Mouse (Mus musculus): ENCODE results near the gene Mobp. TPM values are rescaled to one million over a fixed set of nuclear protein-coding genes. Genes with fewer than 3 reads are reported as not detected.
"Not testable (repeated sequence)": the region's sequence is repeated elsewhere in the genome, so short reads cannot be mapped to it uniquely, and the experiment has no call there.

Gene Mobp
- polyA plus RNA-seq (2015; fragmentation: Nextera tagmentation; extraction: Ambion mirVana), result 0.14 and 0.23 TPM in 2 replicates

- no peak within 1 kb of the TSS for H3K4me2 ChIP-seq
- ATAC-seq (ENCODE audit: low FRiP score, low read depth), result no peak
- 25% methylated on average over 11 of the region's 11 CpGs for WGBS
- no peaks in the 10 kb centered on the region for H3K9me3 ChIP-seq
- H3K27ac ChIP-seq (replicated peaks), result no peak within 1 kb of the TSS
- H3K27me3 ChIP-seq, result no peaks in the 10 kb centered on the region
- H3K4me1 ChIP-seq (replicated peaks), result no peaks in the 10 kb centered on the region
- no peak within 1 kb of the TSS for H3K4me3 ChIP-seq
- H3K36me3 ChIP-seq, result no peaks in the 10 kb centered on the region
- H3K9ac ChIP-seq, result no peak within 1 kb of the TSS
Observed at GRCm38 (mm10) chr9:120149222-120149828, at the start of gene Mobp. Mobp (plus strand) TSS chr9:120149707.

GRCm38 (mm10) chr9:120101165-120101564, 48.3 kb upstream of the Mobp start:
- no peak overlapping the region for H3K27ac ChIP-seq (replicated peaks)
- no peak overlapping the region for H3K4me3 ChIP-seq
- no peak overlapping the region for H3K4me2 ChIP-seq
- H3K4me1 ChIP-seq (replicated peaks), result no peaks in the 10 kb centered on the region
- no peak overlapping the region for H3K9ac ChIP-seq
- 0 out of 2 replicates have a peak, but pooled peaks cover 5% of the 10 kb centered on the region for H3K9me3 ChIP-seq
- no peaks in the 10 kb centered on the region for H3K27me3 ChIP-seq
- ATAC-seq (ENCODE audit: low FRiP score, low read depth), result no peak
- H3K36me3 ChIP-seq, result no peaks in the 10 kb centered on the region
- 98% methylated on average over 2 of the region's 2 CpGs for WGBS

DNA sequence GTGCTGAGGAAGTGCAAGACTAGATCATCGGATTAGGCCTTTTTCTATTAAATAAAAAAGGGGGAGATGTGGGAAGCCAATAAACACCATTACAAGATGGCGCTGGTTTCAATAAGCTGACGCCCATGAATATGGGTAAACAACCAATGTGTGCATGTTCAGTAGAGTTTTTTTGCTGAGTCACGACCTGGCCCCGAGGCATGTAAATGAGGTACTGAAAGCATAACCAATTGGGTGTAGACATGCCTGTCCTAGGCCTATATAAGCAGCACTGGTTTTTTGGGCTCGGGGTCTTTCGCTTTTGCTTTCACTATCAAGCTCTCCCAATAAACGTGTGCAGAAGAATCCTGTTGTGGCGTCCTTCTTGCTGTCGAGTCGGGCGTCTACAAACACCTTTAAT, 40.6 kb upstream of the Mobp start:
- not testable (repeated sequence) for H3K27me3 ChIP-seq; H3K36me3 ChIP-seq; H3K27ac ChIP-seq (replicated peaks); H3K4me3 ChIP-seq; H3K9ac ChIP-seq; H3K9me3 ChIP-seq; ATAC-seq (ENCODE audit: low FRiP score, low read depth); H3K4me2 ChIP-seq; H3K4me1 ChIP-seq (replicated peaks)
- 96% methylated on average over 12 of the region's 12 CpGs for WGBS

DNA sequence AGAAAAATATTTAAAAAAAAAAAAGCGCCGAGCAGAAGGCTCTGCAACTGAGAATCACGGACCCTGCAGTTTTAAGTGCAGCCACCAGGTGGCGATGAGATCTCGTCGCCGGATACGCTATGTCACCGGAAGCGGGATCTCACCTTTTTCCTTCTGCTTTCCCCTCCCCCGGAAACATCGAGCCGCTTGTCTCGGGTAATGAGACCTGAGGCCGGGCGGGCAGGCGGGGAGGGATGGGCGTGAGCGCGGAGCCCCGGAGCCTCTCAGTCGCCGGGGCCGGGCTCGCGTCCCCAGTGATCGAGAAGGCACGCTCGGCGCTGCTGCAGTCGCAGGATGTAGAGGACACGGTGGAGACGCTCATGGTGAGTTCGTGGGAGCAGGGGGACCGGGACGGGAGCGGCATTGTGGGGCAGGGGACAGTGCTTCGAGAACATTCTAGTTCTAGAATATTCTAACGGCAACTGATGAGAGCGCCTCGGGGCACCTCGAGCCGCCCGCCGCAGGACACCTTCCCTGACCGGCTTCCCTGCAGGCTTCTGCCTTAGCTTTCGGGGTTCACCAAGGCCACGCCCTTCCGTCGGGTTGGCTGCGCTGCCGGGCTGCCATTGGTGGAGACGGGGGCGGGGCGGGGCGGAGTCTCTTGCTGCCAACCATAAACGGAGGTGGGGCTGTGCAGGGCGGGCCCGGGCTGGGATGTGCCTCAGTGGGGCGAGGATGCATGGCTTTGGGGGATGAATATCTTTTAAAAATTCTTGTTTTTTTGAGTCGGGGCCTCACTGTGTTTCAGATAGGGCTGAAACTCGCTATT, 39.1 kb upstream of the Mobp start, which contains the start of gene Slc25a38:
Slc25a38 (plus strand) TSS at position 164 of the 808 bp plus-strand sequence.
- H3K36me3 ChIP-seq, result no peaks in the 10 kb centered on the region
- H3K4me3 ChIP-seq, result peak within 1 kb of the TSS; percentile 99
- 1% methylated on average over 50 of the region's 62 CpGs for WGBS
- peaks cover 8% of the 10 kb centered on the region for H3K4me1 ChIP-seq (replicated peaks)
- ATAC-seq (ENCODE audit: low FRiP score, low read depth), result peak; percentile 97
- no peaks in the 10 kb centered on the region for H3K27me3 ChIP-seq
- H3K9me3 ChIP-seq, result no peaks in the 10 kb centered on the region
- H3K4me2 ChIP-seq, result peak within 1 kb of the TSS; percentile 88
- peak within 1 kb of the TSS; percentile 99 for H3K27ac ChIP-seq (replicated peaks)
- peak within 1 kb of the TSS; percentile 98 for H3K9ac ChIP-seq

DNA sequence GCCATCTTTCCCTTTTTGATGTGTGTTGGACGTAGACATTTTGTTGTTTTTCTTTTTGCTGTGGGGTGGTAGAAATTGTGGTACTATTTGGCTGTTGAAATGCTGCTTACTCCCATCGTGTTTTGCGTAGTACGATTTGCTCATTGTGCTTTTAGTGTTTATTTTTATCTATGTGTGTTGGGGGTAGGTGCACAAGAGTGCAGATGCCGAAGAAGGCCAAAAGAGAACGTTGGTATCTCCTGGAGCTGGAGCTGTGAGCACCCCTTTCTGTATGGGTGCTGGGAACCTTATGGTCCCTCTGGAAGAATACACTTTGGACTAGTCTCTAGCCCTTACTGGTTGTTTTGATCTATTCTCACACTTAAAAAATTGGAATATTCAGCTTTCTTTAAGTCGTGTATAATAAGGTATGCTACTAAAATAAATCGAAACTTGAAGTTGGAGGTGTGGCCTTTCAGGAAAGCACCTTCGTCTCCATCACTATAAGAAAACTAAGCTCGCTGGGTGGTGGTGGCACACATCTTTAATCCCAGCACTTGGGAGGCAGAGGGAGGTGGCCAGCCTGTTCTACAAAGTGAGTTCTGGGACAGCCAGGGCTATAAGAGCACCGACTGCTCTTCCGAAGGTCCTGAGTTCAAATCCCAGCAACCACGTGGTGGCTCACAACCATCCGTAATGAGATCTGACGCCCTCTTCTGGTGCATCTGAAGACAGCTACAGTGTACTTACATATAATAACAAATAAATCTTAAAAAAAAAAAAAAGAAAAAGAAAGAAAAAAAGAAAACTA, 38.2 kb upstream of the Mobp start:
- H3K9ac ChIP-seq, result peak overlapping the region; percentile 98
- H3K36me3 ChIP-seq, result no peaks in the 10 kb centered on the region
- 82% methylated on average over 15 of the region's 15 CpGs for WGBS
- no peak for ATAC-seq (ENCODE audit: low FRiP score, low read depth)
- peak overlapping the region; percentile 99 for H3K27ac ChIP-seq (replicated peaks)
- no peaks in the 10 kb centered on the region for H3K27me3 ChIP-seq
- H3K9me3 ChIP-seq, result no peaks in the 10 kb centered on the region
- peak overlapping the region; percentile 88 for H3K4me2 ChIP-seq
- peaks cover 8% of the 10 kb centered on the region for H3K4me1 ChIP-seq (replicated peaks)
- peak overlapping the region; percentile 99 for H3K4me3 ChIP-seq

DNA sequence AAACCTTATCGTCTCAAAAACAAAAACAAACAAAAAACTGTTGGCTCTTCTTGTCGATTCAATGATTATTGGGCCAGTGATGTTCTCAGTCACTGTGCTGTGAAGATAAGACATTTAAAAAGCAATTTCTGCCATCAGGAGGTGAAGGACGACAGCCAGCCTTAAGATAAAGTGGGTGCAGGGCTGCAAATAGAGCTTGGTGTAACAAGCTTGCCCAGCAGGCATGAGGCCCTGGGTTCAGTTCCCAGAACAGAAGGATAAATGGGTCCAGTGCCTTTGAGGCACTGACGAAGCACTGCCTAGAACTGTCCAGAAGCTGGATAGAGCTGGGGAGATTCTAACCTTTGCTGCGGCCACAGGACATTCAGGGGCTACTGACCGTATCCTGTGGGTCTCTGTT, 37.0 kb upstream of the Mobp start:
- peaks cover 8% of the 10 kb centered on the region; the same call in 1 of the 2 replicates for H3K36me3 ChIP-seq
- no peaks in the 10 kb centered on the region for H3K27me3 ChIP-seq
- H3K9me3 ChIP-seq, result no peaks in the 10 kb centered on the region
- H3K27ac ChIP-seq (replicated peaks), result no peak overlapping the region
- no peak overlapping the region for H3K4me3 ChIP-seq
- H3K4me2 ChIP-seq, result no peak overlapping the region
- no peak for ATAC-seq (ENCODE audit: low FRiP score, low read depth)
- H3K9ac ChIP-seq, result no peak overlapping the region
- peaks cover 8% of the 10 kb centered on the region for H3K4me1 ChIP-seq (replicated peaks)
- WGBS, result 93% methylated on average over 6 of the region's 6 CpGs

DNA sequence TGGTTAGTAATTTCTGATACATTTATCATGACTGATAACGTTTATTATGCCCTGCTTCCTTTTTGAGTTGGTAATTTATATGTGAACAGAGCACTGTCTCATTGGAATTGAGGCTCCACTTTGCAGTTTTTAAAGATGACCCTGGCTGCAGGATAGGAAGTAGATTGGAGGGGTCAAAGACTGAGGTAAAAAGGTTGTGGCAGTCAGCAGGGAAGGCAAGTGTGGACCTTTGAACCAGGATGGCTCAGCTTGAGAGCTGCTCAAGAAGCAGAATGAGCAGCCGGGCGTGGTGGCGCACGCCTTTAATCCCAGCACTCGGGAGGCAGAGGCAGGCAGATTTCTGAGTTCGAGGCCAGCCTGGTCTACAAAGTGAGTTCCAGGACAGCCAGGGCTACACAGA, 36.1 kb upstream of the Mobp start:
- no peak for ATAC-seq (ENCODE audit: low FRiP score, low read depth)
- Histone ChIP-seq H3K4me1 (replicated peaks) (peaks cover 8% of the 10 kb centered on the region), H3K27ac (replicated peaks) (no peak overlapping the region), H3K9me3 (no peaks in the 10 kb centered on the region), H3K36me3 (peaks cover 18% of the 10 kb centered on the region; the same call in 1 of the 2 replicates), H3K27me3 (no peaks in the 10 kb centered on the region), H3K4me3 (no peak overlapping the region), H3K9ac (no peak overlapping the region), H3K4me2 (no peak overlapping the region)
- WGBS, result 96% methylated on average over 7 of the region's 7 CpGs

DNA sequence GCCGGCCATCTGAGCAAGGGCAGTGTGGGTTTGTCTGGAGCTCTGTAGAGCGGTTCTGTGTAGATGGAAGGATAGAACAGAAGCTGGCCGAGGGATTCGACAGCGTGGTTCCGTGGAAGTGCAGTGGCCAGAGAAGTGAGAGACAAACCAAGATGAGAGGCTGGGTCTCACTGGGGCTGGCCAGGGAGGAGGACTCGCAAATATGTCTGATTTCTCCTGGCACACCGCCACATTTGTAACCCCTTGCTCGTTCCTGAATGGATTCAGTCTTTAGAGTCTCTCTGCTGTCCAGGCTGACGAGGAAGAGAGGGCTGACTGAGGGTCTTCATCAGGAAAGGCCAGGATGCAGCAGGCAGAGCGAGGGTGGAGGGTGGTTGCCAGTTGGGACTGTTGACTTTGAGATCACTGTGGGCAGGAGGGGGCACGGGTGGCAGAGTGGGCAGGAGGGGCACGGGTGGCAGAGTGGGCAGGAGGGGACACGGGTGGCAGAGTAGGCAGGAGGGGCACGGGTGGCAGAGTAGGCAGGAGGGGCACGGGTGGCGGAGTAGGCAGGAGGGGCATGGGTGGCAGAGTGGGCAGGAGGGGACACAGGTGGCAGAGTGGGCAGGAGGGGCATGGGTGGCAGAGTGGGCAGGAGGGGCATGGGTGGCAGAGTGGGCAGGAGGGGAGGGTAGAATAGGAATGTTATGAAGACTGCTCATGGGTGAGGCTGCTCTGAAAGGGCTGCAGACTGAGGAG, 35.3 kb upstream of the Mobp start:
- 88% methylated on average over 17 of the region's 17 CpGs for WGBS
- H3K9ac ChIP-seq, result no peak overlapping the region

GRCm38 (mm10) chr9:120114789-120115151, 34.7 kb upstream of the Mobp start:
- peaks cover 26% of the 10 kb centered on the region; the same call in 1 of the 2 replicates for H3K36me3 ChIP-seq
- no peaks in the 10 kb centered on the region for H3K27me3 ChIP-seq
- WGBS, result 98% methylated on average over 2 of the region's 2 CpGs
- no peak overlapping the region for H3K4me2 ChIP-seq
- no peak overlapping the region for H3K9ac ChIP-seq
- peaks cover 8% of the 10 kb centered on the region for H3K4me1 ChIP-seq (replicated peaks)
- no peaks in the 10 kb centered on the region for H3K9me3 ChIP-seq
- H3K4me3 ChIP-seq, result no peak overlapping the region
- ATAC-seq (ENCODE audit: low FRiP score, low read depth), result no peak
- no peak overlapping the region for H3K27ac ChIP-seq (replicated peaks)

More for the DNA sequence above, 35.3 kb upstream of the Mobp start:
- Histone ChIP-seq H3K27ac (replicated peaks) (no peak overlapping the region), H3K4me1 (replicated peaks) (peaks cover 8% of the 10 kb centered on the region), H3K36me3 (peaks cover 23% of the 10 kb centered on the region; the same call in 1 of the 2 replicates), H3K4me2 (no peak overlapping the region), H3K4me3 (no peak overlapping the region), H3K27me3 (no peaks in the 10 kb centered on the region), H3K9me3 (no peaks in the 10 kb centered on the region)
- no peak for ATAC-seq (ENCODE audit: low FRiP score, low read depth)

DNA sequence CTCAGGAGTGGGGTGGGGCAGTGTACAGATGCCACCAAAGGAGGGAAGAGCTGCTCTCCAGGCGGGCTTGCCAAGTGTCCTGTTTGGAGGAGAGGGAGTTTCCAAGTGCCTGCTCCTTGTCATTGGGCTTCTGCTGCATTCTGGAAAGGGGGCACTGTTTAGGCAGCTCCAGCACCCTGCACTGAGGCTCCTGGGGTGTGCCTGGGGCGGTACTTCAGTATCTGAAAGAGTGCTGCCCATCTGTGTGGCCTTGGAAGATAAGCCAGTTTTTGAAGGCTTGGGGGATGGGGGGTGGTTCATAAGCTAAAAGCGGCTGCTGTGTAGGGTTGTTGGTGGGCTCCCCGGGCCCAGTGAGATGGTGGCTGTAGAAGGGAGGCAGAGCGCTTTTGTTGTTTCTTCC, 33.9 kb upstream of the Mobp start:
- no peak for ATAC-seq (ENCODE audit: low FRiP score, low read depth)
- H3K36me3 ChIP-seq, result peaks cover 27% of the 10 kb centered on the region

GRCm38 (mm10) chr9:120116184-120116624, 33.3 kb upstream of the Mobp start:
- WGBS, result 89% methylated on average over 8 of the region's 8 CpGs
- H3K9ac ChIP-seq, result no peak overlapping the region
- H3K4me1 ChIP-seq (replicated peaks), result peaks cover 5% of the 10 kb centered on the region
- no peak overlapping the region for H3K27ac ChIP-seq (replicated peaks)
- no peak overlapping the region for H3K4me2 ChIP-seq
- H3K36me3 ChIP-seq, result peaks cover 34% of the 10 kb centered on the region
- H3K9me3 ChIP-seq, result no peaks in the 10 kb centered on the region
- no peak for ATAC-seq (ENCODE audit: low FRiP score, low read depth)
- H3K27me3 ChIP-seq, result no peaks in the 10 kb centered on the region
- H3K4me3 ChIP-seq, result no peak overlapping the region

More for the DNA sequence above, 33.9 kb upstream of the Mobp start:
- H3K4me3 ChIP-seq, result no peak overlapping the region
- WGBS, result 83% methylated on average over 5 of the region's 5 CpGs
- no peaks in the 10 kb centered on the region for H3K9me3 ChIP-seq
- no peaks in the 10 kb centered on the region for H3K27me3 ChIP-seq
- H3K27ac ChIP-seq (replicated peaks), result no peak overlapping the region
- no peak overlapping the region for H3K9ac ChIP-seq
- H3K4me2 ChIP-seq, result no peak overlapping the region
- peaks cover 8% of the 10 kb centered on the region for H3K4me1 ChIP-seq (replicated peaks)

Measured in hindbrain, embryonic 15.5 days (tissue).